Mouse (Mus musculus): ENCODE measurements around the gene Gnpat. TPM values are rescaled to one million over a fixed set of nuclear protein-coding genes. Genes with fewer than 3 reads are reported as not detected.

Gene Gnpat
- total and polyA plus RNA-seq, 3 experiments, result 74.3 to 637 (median 117) TPM

DNA sequence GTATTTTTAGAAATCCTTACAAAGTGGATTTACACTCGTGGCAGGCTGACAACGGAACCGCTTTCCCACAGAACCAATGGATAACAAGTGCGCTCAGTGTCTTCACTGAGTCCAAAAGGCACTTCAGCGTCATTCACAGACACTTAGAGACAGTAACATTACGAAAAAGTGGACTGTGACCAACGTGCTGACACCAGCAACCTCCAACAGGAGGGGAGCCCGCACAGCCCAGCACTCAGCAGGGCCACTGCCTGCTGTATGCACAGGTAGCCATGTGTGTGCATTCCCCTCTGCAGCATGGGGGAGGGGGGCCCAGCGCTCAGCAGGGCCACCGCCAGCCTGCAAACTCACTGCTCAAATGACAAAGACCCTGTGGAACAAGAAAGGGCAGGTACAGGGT is 23.5 kb upstream of the Gnpat start:
- H3K27ac ChIP-seq (ENCODE audit: control insufficient read depth, low read depth, low read length), result no peak overlapping the region
- TF ChIP-seq ELF1 (IDR thresholded peaks at IDR 0.05; ENCODE audit: low read depth, low read length), result no peak
- TF ChIP-seq ZKSCAN1 (IDR thresholded peaks at IDR 0.05; ENCODE audit: low read depth, low read length), result no peak
- TF ChIP-seq USF1 (IDR thresholded peaks at IDR 0.05; ENCODE audit: low read depth, low read length), result no peak
- no peak for TF ChIP-seq ZC3H11A (IDR thresholded peaks at IDR 0.05; ENCODE audit: low read depth, low read length)
- TF ChIP-seq ZMIZ1 (IDR thresholded peaks at IDR 0.05; ENCODE audit: low read depth, low read length), result no peak
- TF ChIP-seq MAZ (IDR thresholded peaks at IDR 0.05; ENCODE audit: low read depth, low read length), result no peak
- no peak for TF ChIP-seq CHD2 (IDR thresholded peaks at IDR 0.05; ENCODE audit: low read length)
- no peak for TF ChIP-seq POLR2AphosphoS5 (IDR thresholded peaks at IDR 0.05; ENCODE audit: borderline replicate concordance, low read depth, low read length)
- TF ChIP-seq TCF12 (IDR thresholded peaks at IDR 0.05; ENCODE audit: low read depth, low read length), result no peak
- TF ChIP-seq RCOR1 (IDR thresholded peaks at IDR 0.05; ENCODE audit: low read depth, low read length), result no peak
- no peak for TF ChIP-seq MAFK (IDR thresholded peaks at IDR 0.05; ENCODE audit: borderline replicate concordance, low read depth, low read length)
- TF ChIP-seq BHLHE40 (IDR thresholded peaks at IDR 0.05; ENCODE audit: borderline replicate concordance, low read depth, low read length), result no peak
- no peak for TF ChIP-seq ETS1 (IDR thresholded peaks at IDR 0.05; ENCODE audit: low read depth, low read length)
- TF ChIP-seq USF2 (IDR thresholded peaks at IDR 0.05; ENCODE audit: borderline replicate concordance in 1 of 2, insufficient read depth in 1 of 2, low read depth in 1 of 2, low read length in 2 of 2), result no peak
- TF ChIP-seq MYB (IDR thresholded peaks at IDR 0.05; ENCODE audit: low read depth, low read length), result no peak
- no peak for TF ChIP-seq POLR2AphosphoS2 (IDR thresholded peaks at IDR 0.05; ENCODE audit: low read length)
- no peak for TF ChIP-seq NELFE (IDR thresholded peaks at IDR 0.05; ENCODE audit: low read depth, low read length)
- TF ChIP-seq UBTF (IDR thresholded peaks at IDR 0.05; ENCODE audit: borderline replicate concordance, insufficient read depth, low read depth, low read length), result no peak
- TF ChIP-seq TAL1 (IDR thresholded peaks at IDR 0.05; ENCODE audit: low read length), result no peak
- no peak for TF ChIP-seq CTCF (IDR thresholded peaks at IDR 0.05 in 2 of 3, conservative IDR thresholded peaks at IDR 0.05 in 1 of 3; ENCODE audit: control insufficient read depth in 1 of 3, insufficient read depth in 1 of 3, low read depth in 2 of 3, low read length in 3 of 3, poor library complexity in 1 of 3, severe bottlenecking in 1 of 3)
- no peak for DNase-seq (ENCODE audit: low read depth, low spot score)
- H3K9me3 ChIP-seq (replicated peaks; ENCODE audit: insufficient read depth, low read length), result no peaks in the 10 kb centered on the region
- H3K27me3 ChIP-seq (ENCODE audit: control insufficient read depth in 1 of 2, insufficient read depth in 2 of 2, low read length in 2 of 2), result no peaks in the 10 kb centered on the region
- H3K79me2 ChIP-seq (ENCODE audit: control insufficient read depth, insufficient read depth, low read length, poor library complexity), result no peaks in the 10 kb centered on the region
- peaks cover 0 to 3% of the 10 kb centered on the region in 2 experiments; a peak in 1 of 4 replicates for H3K36me3 ChIP-seq (ENCODE audit: control insufficient read depth in 1 of 2, insufficient read depth in 2 of 2, low read length in 2 of 2)
- no peaks in the 10 kb centered on the region for H3K4me1 ChIP-seq (ENCODE audit: control insufficient read depth in 1 of 2, insufficient read depth in 2 of 2, low read length in 2 of 2)
- H3K4me3 ChIP-seq (ENCODE audit: control insufficient read depth in 1 of 2, insufficient read depth in 1 of 2, low read depth in 2 of 2, low read length in 2 of 2), result no peak overlapping the region
- no peak overlapping the region for H3K9ac ChIP-seq (ENCODE audit: control insufficient read depth, low read depth, low read length, poor library complexity, severe bottlenecking)

DNA sequence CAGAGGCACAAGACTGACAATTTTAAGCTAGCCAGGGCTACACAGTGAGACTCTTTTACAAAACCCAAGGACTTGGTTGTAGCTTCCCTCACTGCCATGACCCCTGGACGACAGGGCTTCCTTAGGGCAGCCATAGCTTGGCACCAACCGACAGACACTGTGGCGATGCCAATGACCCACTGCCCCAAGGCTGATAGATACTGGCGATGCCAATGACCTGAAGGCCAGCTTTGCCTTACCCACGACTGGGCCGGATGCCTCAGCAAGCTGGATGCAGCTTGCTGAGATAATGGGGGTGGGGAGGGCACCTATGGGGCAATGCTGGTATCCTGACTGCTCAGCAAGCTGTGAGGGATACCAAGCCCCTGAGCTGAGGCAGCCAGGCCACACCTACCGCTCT is 21.9 kb upstream of the Gnpat start:
- Histone ChIP-seq H3K9ac (ENCODE audit: control insufficient read depth, low read depth, low read length, poor library complexity, severe bottlenecking) (no peak overlapping the region), H3K9me3 (replicated peaks; ENCODE audit: insufficient read depth, low read length) (no peaks in the 10 kb centered on the region), H3K4me3 (ENCODE audit: control insufficient read depth in 1 of 2, insufficient read depth in 1 of 2, low read depth in 2 of 2, low read length in 2 of 2) (no peak overlapping the region), H3K4me1 (ENCODE audit: control insufficient read depth in 1 of 2, insufficient read depth in 2 of 2, low read length in 2 of 2) (no peaks in the 10 kb centered on the region), H3K36me3 (ENCODE audit: control insufficient read depth in 1 of 2, insufficient read depth in 2 of 2, low read length in 2 of 2) (peaks cover 0 to 8% of the 10 kb centered on the region in 2 experiments; a peak in 1 of 4 replicates), H3K27ac (ENCODE audit: control insufficient read depth, low read depth, low read length) (no peak overlapping the region), H3K27me3 (ENCODE audit: control insufficient read depth in 1 of 2, insufficient read depth in 2 of 2, low read length in 2 of 2) (no peaks in the 10 kb centered on the region), H3K79me2 (ENCODE audit: control insufficient read depth, insufficient read depth, low read length, poor library complexity) (peaks cover 4% of the 10 kb centered on the region; the same call in 1 of the 2 replicates)
- no peak for TF ChIP-seq ZC3H11A (IDR thresholded peaks at IDR 0.05; ENCODE audit: low read depth, low read length)
- no peak for TF ChIP-seq CHD2 (IDR thresholded peaks at IDR 0.05; ENCODE audit: low read length)
- TF ChIP-seq KAT2A (conservative IDR thresholded peaks at IDR 0.05; ENCODE audit: low read depth, low read length), result no peak
- TF ChIP-seq NRF1 (IDR thresholded peaks at IDR 0.05; ENCODE audit: insufficient read depth, low read depth, low read length, poor library complexity, severe bottlenecking), result no peak
- DNase-seq (ENCODE audit: low read depth, low spot score), result no peak

All from MEL (cell line).